Mouse (Mus musculus) embryonic facial prominence, embryonic 11.5 days (tissue): ENCODE results near the gene Tspear. TPM values are rescaled to one million over a fixed set of nuclear protein-coding genes. Genes with fewer than 3 reads are reported as not detected.
"Not testable (repeated sequence)": the region's sequence is repeated elsewhere in the genome, so short reads cannot be mapped to it uniquely, and the experiment has no call there.

Experiments
- ATAC-seq: fragments of 200-750 bp; cut with Nextera tagmentation; replicated peaks from 2 replicates; pipeline ENCODE4 v1.8.0; 2017; ENCODE audit warnings: low read depth; ENCODE audit not compliant: insufficient number of reproducible peaks, low FRiP score, low TSS enrichment
- DNase-seq: peaks from one replicate; pipeline ENCODE4 v3.0.0-alpha.2; 2015; ENCODE audit warnings: low spot score
- H3K27ac ChIP-seq: fragments of 300-500 bp; sonication (generic); replicated peaks from 2 replicates; pipeline ENCODE4 v1.5.1; 2014; ENCODE audit warnings: mild to moderate bottlenecking, low read depth, low read length, control low read depth
- H3K27me3 ChIP-seq: fragments of 300-500 bp; sonication (generic); 2 replicates; pipeline ENCODE4 v1.6.1; 2014; ENCODE audit warnings: mild to moderate bottlenecking, low read length, moderate library complexity, mixed read lengths; ENCODE audit not compliant: control insufficient read depth, insufficient read depth
- H3K36me3 ChIP-seq: fragments of 300-500 bp; sonication (generic); replicated peaks from 2 replicates; pipeline ENCODE4 v1.6.1; 2014; ENCODE audit warnings: low read depth, mild to moderate bottlenecking, low read length, moderate library complexity, mixed read lengths; ENCODE audit not compliant: control insufficient read depth, insufficient read depth
- H3K4me1 ChIP-seq: fragments of 300-500 bp; sonication (generic); 2 replicates; pipeline ENCODE4 v1.6.1; 2014; ENCODE audit warnings: low read length, mixed read lengths; ENCODE audit not compliant: control insufficient read depth, insufficient read depth
- H3K4me2 ChIP-seq: fragments of 300-500 bp; sonication (generic); 2 replicates; pipeline ENCODE4 v1.6.1; 2014; ENCODE audit warnings: low read depth, mild to moderate bottlenecking, control low read depth, low read length, moderate library complexity
- H3K4me3 ChIP-seq: fragments of 300-500 bp; sonication (generic); 2 replicates; pipeline ENCODE4 v1.5.1; 2014; ENCODE audit warnings: low read depth, low read length, control low read depth
- H3K9ac ChIP-seq: fragments of 300-500 bp; sonication (generic); replicated peaks from 2 replicates; pipeline ENCODE4 v1.6.1; 2014; ENCODE audit warnings: mild to moderate bottlenecking, control low read depth, low read length
- H3K9me3 ChIP-seq: fragments of 300-500 bp; sonication (generic); replicated peaks from 2 replicates; pipeline ENCODE4 v1.6.1; 2016; ENCODE audit warnings: mild to moderate bottlenecking, low read length, inconsistent platforms, mixed read lengths; ENCODE audit not compliant: control insufficient read depth
- WGBS: fragments of 180-500 bp; shearing (Covaris S2); extraction: QIAGEN DNeasy Blood & Tissue Kit; methylation state at CpG from one replicate; pipeline ENCODE4 v1.1.7; 2014; 5-methylcytosine and 5-hydroxymethylcytosine counted together
- polyA plus RNA-seq: library from polyadenylated mRNA; unstranded; fragments of >200 nt; fragmentation: Nextera tagmentation; extraction: Ambion mirVana; gene quantifications from 2 replicates; pipeline ENCODE4 v1.2.1, GENCODE M21; 2014

The Tspear gene
- polyA plus RNA-seq, 1 experiment from 2014 or later = 0.39 TPM

GRCm38 (mm10) chr10:77684181-77684580 is 2.2 kb upstream of the Tspear start:
- 24% methylated on average over 8 of the region's 8 CpGs for WGBS
- DNase-seq = peak; percentile 65
- Histone ChIP-seq H3K4me3 (no peak overlapping the region), H3K27ac (no peak overlapping the region), H3K4me2 (no peak overlapping the region), H3K27me3 (peaks cover 25% of the 10 kb centered on the region), H3K9ac (no peak overlapping the region), H3K9me3 (no peaks in the 10 kb centered on the region), H3K36me3 (no peaks in the 10 kb centered on the region), H3K4me1 (peaks cover 2% of the 10 kb centered on the region)
- no peak for ATAC-seq

GRCm38 (mm10) chr10:77687021-77687420 is 652 bp downstream of the Tspear start:
- ATAC-seq (no peak), DNase-seq (peak; percentile 29)
- no peaks in the 10 kb centered on the region for H3K9me3 ChIP-seq
- H3K27me3 ChIP-seq = peaks cover 25% of the 10 kb centered on the region
- H3K9ac ChIP-seq = no peak overlapping the region
- H3K27ac ChIP-seq = no peak overlapping the region
- WGBS = 18% methylated on average over 10 of the region's 10 CpGs
- H3K36me3 ChIP-seq = no peaks in the 10 kb centered on the region
- H3K4me2 ChIP-seq = no peak overlapping the region
- H3K4me3 ChIP-seq = no peak overlapping the region
- peaks cover 2% of the 10 kb centered on the region for H3K4me1 ChIP-seq

GRCm38 (mm10) chr10:77690356-77690807 is 4.0 kb downstream of the Tspear start, which contains the start of gene Gm19402:
Gene Gm19402, minus strand, starts transcription at chr10:77690757.
- not testable (repeated sequence) for H3K4me2 ChIP-seq, H3K4me1 ChIP-seq, H3K27ac ChIP-seq, H3K9ac ChIP-seq, H3K9me3 ChIP-seq, H3K4me3 ChIP-seq, ATAC-seq, H3K36me3 ChIP-seq, DNase-seq
- 77% methylated on average over 3 of the region's 3 CpGs for WGBS
- peaks cover 25% of the 10 kb centered on the region for H3K27me3 ChIP-seq

GRCm38 (mm10) chr10:77697133-77697532 is 10.8 kb downstream of the Tspear start, which contains the start of gene Gm9508:
Gene Gm9508, minus strand, starts transcription at chr10:77697233.
- H3K4me1 ChIP-seq = no peaks in the 10 kb centered on the region
- H3K36me3 ChIP-seq = no peaks in the 10 kb centered on the region
- no peaks in the 10 kb centered on the region for H3K27me3 ChIP-seq
- H3K27ac ChIP-seq = no peak within 1 kb of the TSS
- DNase-seq (no peak), ATAC-seq (no peak)
- no peaks in the 10 kb centered on the region for H3K9me3 ChIP-seq
- H3K4me3 ChIP-seq = no peak within 1 kb of the TSS
- H3K4me2 ChIP-seq = no peak within 1 kb of the TSS
- H3K9ac ChIP-seq = no peak within 1 kb of the TSS
- WGBS = 35% methylated on average over 4 of the region's 4 CpGs

DNA sequence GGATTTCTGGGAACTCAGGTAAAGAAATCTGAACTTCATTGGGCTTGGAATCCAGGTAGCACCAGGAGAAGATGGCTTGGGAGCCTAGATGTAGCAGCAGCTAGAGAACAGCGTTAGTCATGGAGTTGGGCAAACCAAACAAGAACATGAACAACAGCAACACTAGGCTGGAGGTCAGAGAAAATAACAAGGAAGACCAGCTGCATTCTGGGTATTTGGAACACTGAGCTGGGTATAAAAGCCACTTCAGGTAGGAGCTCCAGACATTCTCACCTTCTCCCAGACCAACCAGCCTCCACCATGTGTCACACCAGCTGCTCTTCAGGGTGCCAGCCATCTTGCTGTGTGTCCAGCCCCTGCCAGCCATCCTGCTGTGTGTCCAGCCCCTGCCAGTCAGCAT is 20.0 kb downstream of the Tspear start, which contains the start of gene Gm10272:
Gene Gm10272, plus strand, starts transcription at position 301 of the 400 bp plus-strand sequence.
- Histone ChIP-seq H3K4me1 (no peaks in the 10 kb centered on the region), H3K9ac (no peak within 1 kb of the TSS), H3K36me3 (no peaks in the 10 kb centered on the region), H3K27me3 (no peaks in the 10 kb centered on the region), H3K4me2 (no peak within 1 kb of the TSS), H3K9me3 (no peaks in the 10 kb centered on the region), H3K27ac (no peak within 1 kb of the TSS), H3K4me3 (no peak within 1 kb of the TSS)
- no peak for DNase-seq
- WGBS = 91% methylated on average over 1 of the region's 1 CpGs
- no peak for ATAC-seq

- Histone ChIP-seq H3K4me3 (no peak overlapping the region), H3K36me3 (no peaks in the 10 kb centered on the region), H3K9me3 (no peaks in the 10 kb centered on the region), H3K4me1 (no peaks in the 10 kb centered on the region), H3K27ac (no peak overlapping the region), H3K27me3 (no peaks in the 10 kb centered on the region), H3K9ac (no peak overlapping the region), H3K4me2 (no peak overlapping the region)
- ATAC-seq (no peak), DNase-seq (no peak)
- WGBS = 78% methylated on average over 3 of the region's 3 CpGs
Measured at GRCm38 (mm10) chr10:77709831-77710230, 23.5 kb downstream of the Tspear start.

GRCm38 (mm10) chr10:77711157-77711556 is 24.8 kb downstream of the Tspear start, which contains the start of gene Gm10024:
Gene Gm10024, plus strand, starts transcription at chr10:77711457.
- ATAC-seq, H3K27ac ChIP-seq, H3K4me1 ChIP-seq, DNase-seq, H3K4me3 ChIP-seq, H3K27me3 ChIP-seq, H3K36me3 ChIP-seq, H3K9me3 ChIP-seq, H3K9ac ChIP-seq, H3K4me2 ChIP-seq: not testable (repeated sequence)

DNA sequence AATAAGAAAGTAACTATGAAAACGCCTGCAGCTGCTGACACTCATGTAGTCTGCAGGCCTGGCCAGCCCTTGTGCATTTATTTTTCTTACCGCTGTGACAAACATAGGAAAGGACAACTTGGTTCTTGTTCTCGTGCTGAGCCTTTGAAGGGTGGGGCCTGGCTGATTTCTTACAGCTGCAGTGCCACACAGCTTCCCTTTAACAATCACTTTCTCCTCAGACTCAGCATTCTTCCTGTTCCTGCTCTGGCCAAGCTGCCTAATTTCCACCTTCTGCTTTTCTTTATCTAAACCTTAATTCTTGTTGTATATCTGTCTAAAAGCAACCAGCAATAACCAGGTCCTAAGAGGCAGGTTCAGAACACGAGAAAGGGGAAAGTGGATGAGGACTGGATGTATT is 27.4 kb downstream of the Tspear start:
- Histone ChIP-seq H3K4me1 (no peaks in the 10 kb centered on the region), H3K27me3 (no peaks in the 10 kb centered on the region), H3K4me3 (no peak overlapping the region), H3K36me3 (no peaks in the 10 kb centered on the region), H3K9me3 (no peaks in the 10 kb centered on the region), H3K4me2 (no peak overlapping the region), H3K27ac (no peak overlapping the region), H3K9ac (no peak overlapping the region)
- ATAC-seq (no peak), DNase-seq (no peak)
- 57% methylated on average over 4 of the region's 4 CpGs for WGBS
